Mouse (Mus musculus) brain, embryonic 18.5 days (tissue): ENCODE data around the gene Epha4.

Source experiments
- DNase-seq: peaks from one replicate; pipeline ENCODE4 v3.0.0-alpha.2; 2012; ENCODE audit warnings: low read depth, low spot score

The Epha4 gene

GRCm38 (mm10) chr1:77446438-77446837, 68.5 kb downstream of the Epha4 start:
- no peak for DNase-seq

GRCm38 (mm10) chr1:77444648-77445047, 70.2 kb downstream of the Epha4 start:
- DNase-seq: no peak

GRCm38 (mm10) chr1:77441987-77442386, 72.9 kb downstream of the Epha4 start:
- no peak for DNase-seq

GRCm38 (mm10) chr1:77441401-77441800, 73.5 kb downstream of the Epha4 start:
- no peak for DNase-seq

GRCm38 (mm10) chr1:77440512-77440911, 74.4 kb downstream of the Epha4 start:
- no peak for DNase-seq

GRCm38 (mm10) chr1:77439383-77440074, 75.4 kb downstream of the Epha4 start:
- DNase-seq: no peak

- no peak for DNase-seq
These were observed 76.2 kb downstream of the Epha4 start for GRCm38 (mm10) chr1:77438639-77439038.

- DNase-seq: no peak
These were observed 76.8 kb downstream of the Epha4 start for GRCm38 (mm10) chr1:77437881-77438610.

GRCm38 (mm10) chr1:77435045-77435444, 79.8 kb downstream of the Epha4 start:
- DNase-seq: no peak

- DNase-seq: no peak
These were observed 81.7 kb downstream of the Epha4 start for GRCm38 (mm10) chr1:77433148-77433547.

- DNase-seq: no peak
These were observed 82.4 kb downstream of the Epha4 start for GRCm38 (mm10) chr1:77432489-77432888.

- DNase-seq: no peak
These were observed 85.7 kb downstream of the Epha4 start for GRCm38 (mm10) chr1:77429174-77429573.

GRCm38 (mm10) chr1:77426956-77427355, 87.9 kb downstream of the Epha4 start:
- peak; percentile 43 for DNase-seq

- DNase-seq: no peak
These were observed 89.7 kb downstream of the Epha4 start for GRCm38 (mm10) chr1:77425171-77425570.

- no peak for DNase-seq
These were observed 93.8 kb downstream of the Epha4 start for GRCm38 (mm10) chr1:77421081-77421480.

GRCm38 (mm10) chr1:77420348-77420747, 94.5 kb downstream of the Epha4 start:
- no peak for DNase-seq

- DNase-seq: no peak
These were observed 98.0 kb downstream of the Epha4 start for GRCm38 (mm10) chr1:77416872-77417271.

GRCm38 (mm10) chr1:77412871-77413669, 101.8 kb downstream of the Epha4 start:
- DNase-seq: no peak

GRCm38 (mm10) chr1:77412285-77412684, 102.6 kb downstream of the Epha4 start:
- no peak for DNase-seq

GRCm38 (mm10) chr1:77411222-77411621, 103.7 kb downstream of the Epha4 start:
- DNase-seq: no peak

GRCm38 (mm10) chr1:77410716-77411115, 104.2 kb downstream of the Epha4 start:
- DNase-seq: no peak

- no peak for DNase-seq
These were observed 104.7 kb downstream of the Epha4 start for GRCm38 (mm10) chr1:77410153-77410552.
